Comparison of ENCODE assay signal across 8 mouse cellular contexts in the genomic region with DNA sequence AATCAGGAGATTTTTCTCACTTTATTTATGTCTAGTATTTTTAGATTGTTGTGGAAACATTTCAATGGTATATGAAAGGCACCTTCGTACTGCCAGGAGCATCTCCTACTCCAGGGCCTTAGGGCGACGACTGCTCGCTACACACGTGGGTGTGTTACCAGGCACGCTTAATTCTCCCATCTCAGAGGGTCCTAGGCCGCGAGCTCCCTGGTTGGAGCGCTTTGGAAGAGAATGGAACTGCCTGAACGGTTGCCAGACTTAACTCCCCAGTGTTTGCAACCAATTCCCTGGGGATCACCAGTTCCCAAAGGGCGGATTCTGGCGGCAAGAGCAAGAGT. TPM values are rescaled to one million over a fixed set of nuclear protein-coding genes. Genes with fewer than 3 reads are reported as not detected.
DNase-seq lines count a peak whose midpoint lies in the region; ATAC-seq and TF ChIP-seq lines count a peak whose summit lies in the region.

No protein-coding gene starts in this region.

- TF ChIP-seq CTCF in gastrocnemius, adult 2 months (IDR thresholded peaks at IDR 0.05), result no peak

- WGBS in liver, embryonic 13.5 days (ENCODE audit: insufficient replicate concordance), result 3% methylated on average over 12 of the region's 12 CpGs

- H3K27ac ChIP-seq in gastrocnemius, adult 2 months, result peak overlapping the region; percentile 72
- H3K27ac ChIP-seq in liver, embryonic 13.5 days, result no peak overlapping the region

- peak overlapping the region; percentile 83 for H3K4me3 ChIP-seq in gastrocnemius, adult 2 months
- H3K4me3 ChIP-seq in liver, embryonic 13.5 days (replicated peaks), result peak overlapping the region; percentile 50

- H3K27me3 ChIP-seq in liver, embryonic 13.5 days, result peaks cover 96% of the 10 kb centered on the region

- H3K4me1 ChIP-seq in liver, embryonic 13.5 days (replicated peaks), result peaks cover 13% of the 10 kb centered on the region

- intact Hi-C loops in gastrocnemius, adult 2 months (cut with DNase I), result no loop called here

- peak overlapping the region; percentile 65 for H3K4me2 ChIP-seq in liver, embryonic 13.5 days

- no peak overlapping the region for H3K9ac ChIP-seq in liver, embryonic 13.5 days

- DNase-seq in gastrocnemius, adult 2 months, result no peak
- no peak for DNase-seq in gastrocnemius, adult 8-10 months (ENCODE audit: low spot score in 2 of 2)
- DNase-seq in right cerebral cortex, postnatal 4 days, result peak; percentile 13
- no peak for DNase-seq in right cerebral cortex, adult 18-20 months
- no peak for DNase-seq in liver, embryonic 13.5 days
- DNase-seq in thymus, postnatal 0 days (ENCODE audit: low spot score), result no peak
- no peak for DNase-seq in layer of hippocampus, postnatal 36 days
- DNase-seq in layer of hippocampus, adult 11-12 months (ENCODE audit: low spot score), result no peak

- H3K36me3 ChIP-seq in liver, embryonic 13.5 days, result no peaks in the 10 kb centered on the region

- ATAC-seq in liver, embryonic 13.5 days (ENCODE audit: low read depth), result no peak

- no peaks in the 10 kb centered on the region for H3K9me3 ChIP-seq in liver, embryonic 13.5 days (replicated peaks)

RNA-seq across cellular contexts. Expression of gene Efhd1, which starts 0.4 kb away (rescaled TPM):
- 1 to 10 TPM; 3.7 to 7.4 TPM for total RNA-seq in gastrocnemius, adult 2 months (2021)
- total RNA-seq in gastrocnemius, adult 8-10 months (2022), result 1 to 10 TPM; 1.7 to 3.4 (median 2.9) TPM
- 0.07 TPM in 1 of 2 replicates, not detected in the other for polyA plus RNA-seq in liver, embryonic 13.5 days (2015; fragmentation: Nextera tagmentation; extraction: Ambion mirVana)
- 1.2 and 1.5 TPM in 2 replicates for polyA plus RNA-seq in thymus, postnatal 0 days (2015; fragmentation: Nextera tagmentation; extraction: Ambion mirVana)
- total RNA-seq in layer of hippocampus, postnatal 36 days (2021), result 10 to 100 TPM; 17.1 to 17.9 TPM

RNA-seq across cellular contexts. Expression of gene Eif4e2, which starts 50.1 kb away (rescaled TPM):
- 10 to 100 TPM; 53.0 to 57.0 TPM for total RNA-seq in gastrocnemius, adult 2 months (2021)
- 10 to 100 TPM; 51.7 to 54.8 (median 53.8) TPM for total RNA-seq in gastrocnemius, adult 8-10 months (2022)
- 101 and 109 TPM in 2 replicates for polyA plus RNA-seq in liver, embryonic 13.5 days (2015; fragmentation: Nextera tagmentation; extraction: Ambion mirVana)
- polyA plus RNA-seq in thymus, postnatal 0 days (2015; fragmentation: Nextera tagmentation; extraction: Ambion mirVana), result 167 and 170 TPM in 2 replicates
- 10 to 100 TPM; 58.2 to 60.3 TPM for total RNA-seq in layer of hippocampus, postnatal 36 days (2021)

RNA-seq across cellular contexts. Expression of gene Chrng, which starts 59.3 kb away (rescaled TPM):
- not detected for total RNA-seq in gastrocnemius, adult 2 months (2021)
- total RNA-seq in gastrocnemius, adult 8-10 months (2022), result under 1 TPM in 1 of 4 experiments, not detected in 3; 0.13 TPM
- 0.34 and 0.70 TPM in 2 replicates for polyA plus RNA-seq in liver, embryonic 13.5 days (2015; fragmentation: Nextera tagmentation; extraction: Ambion mirVana)
- polyA plus RNA-seq in thymus, postnatal 0 days (2015; fragmentation: Nextera tagmentation; extraction: Ambion mirVana), result 0.53 and 0.70 TPM in 2 replicates
- total RNA-seq in layer of hippocampus, postnatal 36 days (2021), result not detected
